13 mouse cellular contexts compared by ENCODE assay signal in genomic region chr9:44877686-44878085, GRCm38 (mm10). TPM values are rescaled to one million over a fixed set of nuclear protein-coding genes. Genes with fewer than 3 reads are reported as not detected.
A peak's percentile ranks its signal among the peaks of the same experiment; 100 is the strongest.
DNase-seq lines count a peak whose midpoint lies in the region; ATAC-seq and TF ChIP-seq lines count a peak whose summit lies in the region.
"Had no signal": no experiment of that assay in that cellular context is flagged by ENCODE, and none has a peak within 500 bp of the region (broad histone marks: within the 10 kb centered on the region; RNA-seq: fewer than 3 reads in every experiment).

No protein-coding gene starts in this region.

- no peak overlapping the region for H3K9ac ChIP-seq in forebrain, embryonic 12.5 days
- no peak overlapping the region for H3K9ac ChIP-seq in forebrain, embryonic 15.5 days (replicated peaks)
- no peak overlapping the region for H3K9ac ChIP-seq in lung, postnatal 0 days (replicated peaks; ENCODE audit: low read depth)
- H3K9ac ChIP-seq in limb, embryonic 14.5 days (ENCODE audit: low read depth, low read length, severe bottlenecking), result peak overlapping the region; percentile 17; the same call in 1 of the 2 replicates
- H3K9ac ChIP-seq: liver, embryonic 13.5 days had no signal

- 92% methylated on average over 7 of the region's 7 CpGs for WGBS in forebrain, embryonic 12.5 days
- WGBS in forebrain, embryonic 15.5 days, result 82% methylated on average over 7 of the region's 7 CpGs
- 70% methylated on average over 7 of the region's 7 CpGs for WGBS in lung, postnatal 0 days
- WGBS in limb, embryonic 14.5 days, result 78% methylated on average over 7 of the region's 7 CpGs

- no peak for TF ChIP-seq POLR2A in limb, embryonic 14.5 days (IDR thresholded peaks at IDR 0.05; ENCODE audit: borderline replicate concordance, extremely low read depth, insufficient read depth, insufficient read length)

- no peak for TF ChIP-seq EP300 in lung, postnatal 0 days (IDR thresholded peaks at IDR 0.05)

- no peak for TF ChIP-seq CTCF in lung, postnatal 0 days (IDR thresholded peaks at IDR 0.05)
- no peak for TF ChIP-seq CTCF in gastrocnemius, adult 2 months (IDR thresholded peaks at IDR 0.05)

- no peak overlapping the region for H3K4me3 ChIP-seq in forebrain, embryonic 12.5 days (replicated peaks)
- no peak overlapping the region for H3K4me3 ChIP-seq in forebrain, embryonic 15.5 days
- no peak overlapping the region for H3K4me3 ChIP-seq in lung, postnatal 0 days (ENCODE audit: low read depth, low read length)
- H3K4me3 ChIP-seq in limb, embryonic 14.5 days (replicated peaks; ENCODE audit: low read length), result no peak overlapping the region
- no peak overlapping the region for H3K4me3 ChIP-seq in gastrocnemius, adult 2 months
- H3K4me3 ChIP-seq: heart, adult 2 months; liver, embryonic 13.5 days had no signal

- ATAC-seq in forebrain, embryonic 12.5 days (ENCODE audit: low FRiP score), result no peak
- ATAC-seq in forebrain, embryonic 15.5 days (replicated peaks), result no peak
- ATAC-seq in lung, postnatal 0 days, result no peak
- no peak for ATAC-seq in limb, embryonic 14.5 days (ENCODE audit: low FRiP score, low read depth)

- H3K27ac ChIP-seq in forebrain, embryonic 12.5 days, result no peak overlapping the region
- H3K27ac ChIP-seq in forebrain, embryonic 15.5 days (replicated peaks), result no peak overlapping the region
- H3K27ac ChIP-seq in lung, postnatal 0 days (ENCODE audit: low read length), result no peak overlapping the region; the same call in 1 of the 2 replicates
- H3K27ac ChIP-seq in limb, embryonic 14.5 days (replicated peaks; ENCODE audit: low read depth, low read length), result no peak overlapping the region
- H3K27ac ChIP-seq in gastrocnemius, adult 2 months, result no peak overlapping the region
- H3K27ac ChIP-seq: heart, adult 2 months; liver, embryonic 13.5 days had no signal

- DNase-seq in lung, postnatal 0 days (ENCODE audit: low spot score), result peak; percentile 64
- DNase-seq in lung, postnatal 10 days, result no peak
- no peak for DNase-seq in limb, embryonic 14.5 days (ENCODE audit: low spot score)
- no peak for DNase-seq in gastrocnemius, adult 2 months
- no peak for DNase-seq in gastrocnemius, postnatal 25 days
- DNase-seq: cerebellum, adult 11 months; heart, adult 2 months; heart, postnatal 10 days; kidney, adult 18-20 months; liver, embryonic 13.5 days; lung, postnatal 14 days had no signal

- H3K36me3 ChIP-seq in forebrain, embryonic 12.5 days (replicated peaks), result peaks cover 10% of the 10 kb centered on the region
- H3K36me3 ChIP-seq in forebrain, embryonic 15.5 days, result no peaks in the 10 kb centered on the region
- no peaks in the 10 kb centered on the region; the same call in 1 of the 2 replicates for H3K36me3 ChIP-seq in lung, postnatal 0 days (ENCODE audit: insufficient read depth, low read length)
- H3K36me3 ChIP-seq in limb, embryonic 14.5 days (ENCODE audit: control insufficient read depth, insufficient read depth, low read length), result peaks cover 14% of the 10 kb centered on the region

- peaks cover 66% of the 10 kb centered on the region for H3K4me1 ChIP-seq in forebrain, embryonic 12.5 days
- H3K4me1 ChIP-seq in forebrain, embryonic 15.5 days, result peaks cover 71% of the 10 kb centered on the region
- H3K4me1 ChIP-seq in lung, postnatal 0 days (ENCODE audit: insufficient read depth, low read depth, low read length), result peaks cover 9% of the 10 kb centered on the region
- peaks cover 45% of the 10 kb centered on the region for H3K4me1 ChIP-seq in limb, embryonic 14.5 days (ENCODE audit: control insufficient read depth, insufficient read depth, low read length)

- peak overlapping the region; percentile 88 for H3K4me2 ChIP-seq in forebrain, embryonic 12.5 days
- no peak overlapping the region for H3K4me2 ChIP-seq in forebrain, embryonic 15.5 days (replicated peaks)
- H3K4me2 ChIP-seq in lung, postnatal 0 days (replicated peaks; ENCODE audit: low read depth, low read length), result no peak overlapping the region
- H3K4me2 ChIP-seq in limb, embryonic 14.5 days (replicated peaks; ENCODE audit: low read depth, low read length, severe bottlenecking), result no peak overlapping the region
- H3K4me2 ChIP-seq: liver, embryonic 13.5 days had no signal

- H3K9me3 ChIP-seq in forebrain, embryonic 12.5 days, result no peaks in the 10 kb centered on the region
- no peaks in the 10 kb centered on the region for H3K9me3 ChIP-seq in forebrain, embryonic 15.5 days
- H3K9me3 ChIP-seq in lung, postnatal 0 days (ENCODE audit: low read length), result no peaks in the 10 kb centered on the region
- H3K9me3 ChIP-seq in limb, embryonic 14.5 days (ENCODE audit: control insufficient read depth, low read length), result no peaks in the 10 kb centered on the region
- H3K9me3 ChIP-seq: liver, embryonic 13.5 days had no signal

- H3K27me3 ChIP-seq in forebrain, embryonic 12.5 days, result no peaks in the 10 kb centered on the region
- H3K27me3 ChIP-seq in forebrain, embryonic 15.5 days, result no peaks in the 10 kb centered on the region
- no peaks in the 10 kb centered on the region for H3K27me3 ChIP-seq in lung, postnatal 0 days (replicated peaks; ENCODE audit: insufficient read depth, low read length)
- no peaks in the 10 kb centered on the region for H3K27me3 ChIP-seq in limb, embryonic 14.5 days (ENCODE audit: control insufficient read depth, insufficient read depth, low read length)

- intact Hi-C loops in gastrocnemius, adult 2 months (cut with DNase I), result no loop called here

RNA-seq across cellular contexts. Expression of gene Kmt2a, which starts 3.4 kb away (rescaled TPM):
- 27.4 and 28.3 TPM in 2 replicates for polyA plus RNA-seq in forebrain, embryonic 12.5 days (2016; fragmentation: Nextera tagmentation; extraction: Ambion mirVana)
- polyA plus RNA-seq in forebrain, embryonic 15.5 days (2015; fragmentation: Nextera tagmentation; extraction: Ambion mirVana), result 30.3 and 31.6 TPM in 2 replicates
- 6.9 and 8.1 TPM in 2 replicates for polyA plus RNA-seq in lung, postnatal 0 days (2015; fragmentation: Nextera tagmentation; extraction: Ambion mirVana)
- 21.7 and 28.3 TPM in 2 replicates for polyA plus RNA-seq in limb, embryonic 14.5 days (2012; rRNA removed)
- 16.8 and 18.9 TPM in 2 replicates for polyA plus RNA-seq in limb, embryonic 14.5 days (2014; fragmentation: Nextera tagmentation; extraction: Ambion mirVana)
- total RNA-seq in gastrocnemius, adult 2 months (2021), result 10 to 100 TPM; 21.5 to 21.7 TPM
- 10 to 100 TPM; 10.0 to 15.3 TPM for total RNA-seq in gastrocnemius, postnatal 25 days (2021)

RNA-seq across cellular contexts. Expression of gene Atp5l, which starts 42.9 kb away (rescaled TPM):
- polyA plus RNA-seq in forebrain, embryonic 12.5 days (2016; fragmentation: Nextera tagmentation; extraction: Ambion mirVana), result 524 and 567 TPM in 2 replicates
- polyA plus RNA-seq in forebrain, embryonic 15.5 days (2015; fragmentation: Nextera tagmentation; extraction: Ambion mirVana), result 730 and 763 TPM in 2 replicates
- 663 and 736 TPM in 2 replicates for polyA plus RNA-seq in lung, postnatal 0 days (2015; fragmentation: Nextera tagmentation; extraction: Ambion mirVana)
- polyA plus RNA-seq in limb, embryonic 14.5 days (2012; rRNA removed), result 477 and 525 TPM in 2 replicates
- 663 and 764 TPM in 2 replicates for polyA plus RNA-seq in limb, embryonic 14.5 days (2014; fragmentation: Nextera tagmentation; extraction: Ambion mirVana)
- 100 to 1,000 TPM; 668 to 937 TPM for total RNA-seq in gastrocnemius, adult 2 months (2021)
- 100 to 1,000 TPM; 769 to 791 TPM for total RNA-seq in gastrocnemius, postnatal 25 days (2021)
